Mouse (Mus musculus) mouse embryonic stem cell (cell line): Measurements from ENCODE around the gene 4930558K02Rik.

Experiments
- in situ Hi-C, 2 experiments: fragments of 300-500 bp; cut with MboI; formaldehyde crosslinking; loops; 1 replicate in 1 of 2; 3 replicates in 1 of 2; pipeline ENCODE4 v1.14.3; 2019 to 2020; ENCODE audit warnings: low sequenced_read_pairs in 2 of 2, low pct_unique_long_range_greater_than_20kb in 1 of 2, mixed read lengths in 1 of 2; ENCODE audit not compliant: unreplicated experiment in 1 of 2

The 4930558K02Rik gene

GRCm38 (mm10) chr1:162001328-162001727 lies 21.9 kb upstream of the 4930558K02Rik start:
- in situ Hi-C loops, result loop anchor here in 1 of 2 experiments (10.0 kb wide), 1 partner anchor 313 kb away; no protein-coding TSS in a partner anchor

GRCm38 (mm10) chr1:161999882-162000371 lies 20.5 kb upstream of the 4930558K02Rik start:
- in situ Hi-C loops, result loop anchor here (10.0 to 25.0 kb wide), 2 partner anchors 312 to 315 kb away; no protein-coding TSS in a partner anchor

DNA sequence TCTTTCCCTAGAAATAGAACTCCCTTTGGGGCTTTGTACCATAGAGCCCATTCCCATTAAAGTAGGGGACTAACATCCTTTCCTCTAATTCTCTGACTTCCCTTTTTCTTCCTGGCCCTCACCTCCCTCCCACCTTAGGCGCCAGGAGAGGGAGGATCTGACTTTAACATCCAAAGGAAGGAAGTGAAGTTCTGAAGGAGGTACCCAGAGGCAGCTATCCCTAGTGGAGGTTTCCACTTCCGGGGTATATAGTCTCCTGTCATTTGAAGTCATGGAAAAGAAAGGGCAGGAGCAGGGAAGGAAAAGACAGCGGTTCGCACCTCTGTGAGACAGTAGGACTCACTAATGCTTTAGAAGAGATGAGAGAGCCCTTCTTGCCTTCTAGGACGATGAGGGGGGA lies 19.9 kb upstream of the 4930558K02Rik start:
- in situ Hi-C loops, result loop anchor here in 1 of 2 experiments (25.0 kb wide), 1 partner anchor 313 kb away; no protein-coding TSS in a partner anchor

- in situ Hi-C loops, result loop anchor here in 1 of 2 experiments (25.0 kb wide), 1 partner anchor 314 kb away; no protein-coding TSS in a partner anchor
Observed at GRCm38 (mm10) chr1:161998781-161999180, 19.3 kb upstream of the 4930558K02Rik start.

DNA sequence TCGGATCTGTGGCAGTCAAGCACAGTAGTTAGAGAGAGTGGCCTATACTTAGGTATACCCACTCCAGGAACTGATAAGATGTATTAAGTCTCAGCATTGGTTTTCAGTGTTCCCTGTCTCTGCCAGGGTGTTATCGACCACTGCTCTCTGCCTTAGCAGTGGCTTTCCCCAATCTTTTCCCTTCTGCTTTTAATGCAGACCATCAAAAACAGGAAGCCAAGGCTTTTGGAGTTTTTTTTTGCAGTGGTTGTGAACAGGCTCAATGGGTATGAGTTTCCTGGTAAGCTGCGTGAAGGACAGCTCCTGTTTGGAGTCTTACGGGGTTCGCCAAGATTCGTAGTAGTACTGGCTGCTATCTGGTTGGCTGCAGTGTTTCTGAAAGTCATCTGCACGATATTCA lies 13.0 kb upstream of the 4930558K02Rik start:
- in situ Hi-C loops, result loop anchor here in 1 of 2 experiments (25.0 kb wide), 1 partner anchor 320 kb away; no protein-coding TSS in a partner anchor

DNA sequence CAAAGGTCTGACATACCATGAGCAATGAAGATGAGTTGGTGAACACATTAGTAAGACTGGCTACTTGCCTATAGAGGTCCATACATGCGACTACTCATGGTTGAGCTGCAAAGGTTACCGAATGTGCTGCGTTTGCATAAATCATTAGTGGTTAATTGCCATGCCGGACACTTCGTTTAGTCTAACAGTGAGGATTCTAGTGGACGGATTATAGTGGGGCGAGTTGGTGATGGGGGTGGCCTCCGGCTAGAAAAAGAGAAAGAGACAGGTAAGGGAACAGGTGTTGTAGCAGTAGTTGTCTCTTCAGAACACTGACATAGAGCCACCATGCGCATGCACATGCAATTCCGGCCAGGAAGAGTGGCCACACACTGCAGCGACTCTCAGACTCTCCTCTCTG lies 12.4 kb upstream of the 4930558K02Rik start:
- in situ Hi-C loops, result loop anchor here in 1 of 2 experiments (25.0 kb wide), 1 partner anchor 320 kb away; no protein-coding TSS in a partner anchor

- in situ Hi-C loops, result loop anchor here in 1 of 2 experiments (25.0 kb wide), 1 partner anchor 321 kb away; no protein-coding TSS in a partner anchor
Observed at GRCm38 (mm10) chr1:161990684-161991578, 11.5 kb upstream of the 4930558K02Rik start.

DNA sequence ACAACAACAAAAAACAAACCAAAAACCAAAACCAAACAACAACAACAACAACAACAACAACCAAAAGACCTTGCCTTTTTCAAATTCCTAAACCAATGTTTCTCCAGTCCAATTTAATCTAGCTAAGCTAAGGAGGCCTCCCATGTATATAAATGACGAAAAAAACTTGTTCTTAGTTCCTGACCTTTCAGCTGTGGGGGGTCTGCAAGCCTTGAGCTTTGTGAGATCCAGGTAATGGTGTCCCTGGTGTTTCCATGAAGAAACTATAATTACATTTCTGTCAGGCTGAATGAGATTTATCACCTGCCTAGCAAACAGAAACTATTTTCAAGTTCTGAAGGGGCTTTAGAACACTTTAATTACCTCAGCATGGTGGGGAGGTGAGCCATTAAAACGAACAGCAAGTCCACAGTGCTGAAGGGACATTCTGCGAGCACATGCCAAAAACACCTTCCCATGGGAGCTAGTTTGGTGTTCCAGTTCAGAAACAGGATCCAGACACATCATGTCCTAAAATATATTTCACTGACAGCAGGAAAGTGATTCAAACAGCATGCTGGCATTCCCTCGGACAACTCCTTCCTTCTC lies 4.6 kb upstream of the 4930558K02Rik start:
- in situ Hi-C loops, result loop anchor here in 1 of 2 experiments (25.0 kb wide), 1 partner anchor 328 kb away; no protein-coding TSS in a partner anchor

DNA sequence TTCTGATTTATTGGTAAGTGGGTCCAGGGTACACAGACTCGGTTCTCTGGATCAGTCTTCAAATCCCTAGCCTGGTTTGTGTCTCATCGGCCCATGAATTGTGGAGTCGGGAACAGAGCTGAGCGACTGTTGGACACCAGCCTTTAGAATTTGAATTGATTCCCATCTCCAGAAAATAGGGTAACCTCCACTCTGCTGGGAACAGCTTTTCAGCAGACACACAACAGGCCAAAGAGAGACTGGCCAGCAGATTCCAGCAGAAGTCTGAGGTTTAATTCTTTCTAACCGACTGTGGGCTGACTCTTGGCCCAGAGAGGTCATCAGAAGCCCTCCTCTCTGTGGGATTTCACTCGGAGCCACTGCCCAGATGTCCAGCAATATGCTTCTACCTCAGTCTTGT lies 4.0 kb upstream of the 4930558K02Rik start:
- in situ Hi-C loops, result loop anchor here in 1 of 2 experiments (25.0 kb wide), 1 partner anchor 329 kb away; no protein-coding TSS in a partner anchor

DNA sequence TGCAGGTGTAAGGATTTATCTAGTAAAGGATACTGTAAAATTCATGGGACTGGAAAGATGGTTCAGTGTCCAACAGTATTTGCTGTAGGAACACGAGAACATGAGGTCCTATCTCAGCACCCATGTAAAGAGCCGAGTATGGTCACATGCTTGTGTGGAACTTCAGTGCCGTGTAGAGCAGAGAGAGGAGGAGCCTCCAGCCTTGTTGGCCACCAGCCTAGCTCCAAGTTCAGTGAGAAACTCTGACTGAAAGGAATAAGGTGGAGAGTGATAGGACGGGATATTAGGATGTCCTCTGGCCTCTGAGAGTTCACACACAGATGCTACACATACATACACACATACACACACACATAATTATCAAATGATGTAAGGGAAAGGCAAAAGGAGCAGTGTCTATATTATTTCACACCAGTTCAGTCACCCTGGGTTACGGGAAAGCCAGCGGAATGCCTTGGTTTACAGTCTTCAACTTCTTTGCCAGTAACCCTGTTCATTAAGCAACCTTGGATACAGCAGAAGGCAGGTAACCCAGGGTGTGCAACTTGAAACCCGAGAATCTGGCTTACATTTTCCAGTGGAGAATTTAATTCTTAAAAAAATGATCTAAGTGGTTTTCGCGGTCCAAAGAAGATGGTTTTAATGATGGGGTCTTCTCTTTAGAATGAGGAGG lies 1.3 kb upstream of the 4930558K02Rik start:
- in situ Hi-C loops, result loop anchor here in 1 of 2 experiments (25.0 kb wide), 1 partner anchor 332 kb away; no protein-coding TSS in a partner anchor

DNA sequence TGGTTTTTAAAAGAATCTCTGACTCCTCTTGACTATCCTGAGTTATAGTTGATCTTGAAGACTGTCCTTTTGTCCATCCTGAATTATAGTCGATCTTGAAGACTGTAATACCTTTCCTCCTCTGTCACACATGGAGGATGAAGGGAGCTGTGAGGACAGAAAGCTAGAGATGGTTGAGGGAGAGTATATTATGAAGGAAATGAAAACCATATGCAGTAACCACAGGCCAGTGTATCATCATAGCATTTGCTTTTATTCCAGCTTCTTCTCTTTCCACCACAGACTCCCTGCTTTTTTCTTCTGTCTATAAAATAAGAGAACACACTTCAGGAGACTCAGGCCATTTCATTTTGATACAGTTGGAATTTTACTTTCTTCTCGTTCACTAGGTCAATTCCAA lies 610 bp upstream of the 4930558K02Rik start:
- in situ Hi-C loops, result loop anchor here in 1 of 2 experiments (25.0 kb wide), 1 partner anchor 332 kb away; no protein-coding TSS in a partner anchor

- in situ Hi-C loops, result loop anchor here in 1 of 2 experiments (10.0 to 25.0 kb wide), 2 partner anchors 233 to 334 kb away; no protein-coding TSS in a partner anchor
Observed at GRCm38 (mm10) chr1:161978173-161978700, 1.2 kb downstream of the 4930558K02Rik start.

GRCm38 (mm10) chr1:161977331-161977730 lies 2.1 kb downstream of the 4930558K02Rik start:
- in situ Hi-C loops, result loop anchor here in 1 of 2 experiments (10.0 to 25.0 kb wide), 2 partner anchors 233 to 335 kb away; no protein-coding TSS in a partner anchor

DNA sequence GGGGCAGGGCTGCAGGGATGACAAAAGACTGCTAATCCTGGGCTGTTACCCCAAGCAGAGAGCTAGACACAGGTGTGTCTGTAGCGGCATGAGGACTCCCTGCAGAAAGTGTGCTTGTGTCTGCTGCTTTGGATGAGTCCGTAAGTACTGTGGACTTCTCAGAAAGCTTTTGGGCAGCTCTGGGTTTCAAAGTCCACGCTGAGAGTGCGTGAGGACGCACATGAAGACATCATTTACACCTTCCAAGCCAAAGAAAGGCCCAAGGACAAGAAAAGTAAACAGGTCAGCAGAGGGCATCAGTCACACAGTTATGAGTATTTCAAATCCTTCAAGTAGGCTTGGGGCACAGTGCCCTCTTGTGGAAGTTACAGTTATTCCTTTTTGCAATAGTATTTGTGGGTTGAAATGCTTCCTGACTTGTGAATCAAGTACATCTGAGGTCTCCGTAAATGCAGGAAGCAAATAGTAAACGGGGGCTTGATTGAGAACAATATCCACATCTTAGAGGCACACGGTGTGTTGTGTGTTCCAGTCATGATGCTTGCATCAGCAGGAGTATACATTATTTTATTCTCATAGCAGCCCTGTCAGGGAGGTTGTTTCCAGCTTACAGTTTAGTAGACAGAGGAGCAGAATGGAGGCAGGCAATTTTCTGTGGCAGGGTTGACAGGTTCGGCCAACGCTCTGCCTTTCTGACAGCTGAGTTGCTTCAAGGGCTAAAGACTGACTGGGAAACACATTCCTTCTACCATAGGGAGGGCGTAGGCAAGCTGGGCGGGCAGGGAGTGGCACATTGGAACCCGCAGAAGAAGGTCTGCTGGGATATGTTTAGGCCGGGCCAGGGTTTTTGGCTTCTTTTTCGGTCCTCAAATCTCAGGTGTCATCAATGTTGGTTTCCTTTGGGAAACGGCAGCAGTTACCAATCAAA lies 2.9 kb downstream of the 4930558K02Rik start:
- in situ Hi-C loops, result loop anchor here in 1 of 2 experiments (10.0 to 25.0 kb wide), 2 partner anchors 232 to 336 kb away; no protein-coding TSS in a partner anchor

DNA sequence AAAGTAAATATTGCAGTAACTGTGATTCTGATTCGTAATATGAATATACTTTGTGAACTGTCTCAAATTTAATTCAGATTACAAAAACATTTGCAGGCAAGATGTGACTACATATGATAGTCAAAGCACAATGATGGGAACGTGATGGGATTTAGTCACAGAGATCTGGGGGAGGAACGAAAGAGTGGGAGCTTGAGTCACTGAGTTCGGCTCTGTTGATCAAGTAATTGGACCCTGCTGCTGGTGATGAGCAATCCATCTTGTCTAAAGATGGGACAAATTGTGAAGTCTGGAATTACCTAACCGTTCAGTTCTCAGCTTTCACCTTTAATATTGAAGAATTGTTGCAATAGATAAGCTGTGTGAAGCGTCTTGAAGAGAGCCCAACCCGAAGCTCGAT lies 7.2 kb downstream of the 4930558K02Rik start:
- in situ Hi-C loops, result loop anchor here in 1 of 2 experiments (10.0 kb wide), 1 partner anchor 227 kb away; no protein-coding TSS in a partner anchor

DNA sequence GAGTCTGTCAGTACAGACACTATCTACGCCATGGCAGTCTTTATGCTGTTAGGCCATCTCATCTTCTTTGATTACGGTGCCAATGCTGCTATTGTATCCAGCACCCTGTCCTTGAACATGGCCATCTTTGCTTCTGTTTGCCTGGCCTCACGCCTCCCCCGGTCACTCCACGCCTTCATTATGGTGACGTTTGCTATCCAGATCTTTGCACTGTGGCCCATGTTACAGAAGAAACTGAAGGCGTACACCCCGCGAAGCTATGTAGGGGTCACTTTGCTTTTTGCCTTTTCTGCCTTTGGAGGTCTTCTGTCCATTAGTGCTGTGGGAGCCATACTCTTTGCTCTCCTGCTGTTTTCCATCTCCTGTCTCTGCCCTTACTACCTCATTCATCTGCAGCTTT lies 8.6 kb downstream of the 4930558K02Rik start:
- in situ Hi-C loops, result loop anchor here in 1 of 2 experiments (10.0 kb wide), 1 partner anchor 226 kb away; no protein-coding TSS in a partner anchor
